Comparison of ENCODE assay signal across 19 mouse cellular contexts in genomic region chr2:72152746-72153145, GRCm38 (mm10).
"Had no signal": no experiment of that assay in that cellular context is flagged by ENCODE, and none has a peak within 500 bp of the region (broad histone marks: within the 10 kb centered on the region; RNA-seq: fewer than 3 reads in every experiment).

No protein-coding gene starts in this region.

- H3K36me3 ChIP-seq: midbrain, embryonic 10.5 days; midbrain, embryonic 12.5 days; neural tube, embryonic 13.5 days; neural tube, embryonic 15.5 days had no signal

- H3K27ac ChIP-seq: midbrain, embryonic 10.5 days; midbrain, embryonic 12.5 days; neural tube, embryonic 13.5 days; neural tube, embryonic 15.5 days had no signal

- H3K9ac ChIP-seq: lung, embryonic 14.5 days; midbrain, embryonic 12.5 days; neural tube, embryonic 13.5 days; neural tube, embryonic 15.5 days had no signal

- H3K4me3 ChIP-seq: midbrain, embryonic 10.5 days; midbrain, embryonic 12.5 days; myocyte; neural tube, embryonic 13.5 days; neural tube, embryonic 15.5 days had no signal

- ATAC-seq: midbrain, embryonic 16.5 days had no signal

- H3K4me2 ChIP-seq: lung, embryonic 14.5 days; midbrain, embryonic 12.5 days; neural tube, embryonic 13.5 days; neural tube, embryonic 15.5 days had no signal

- H3K9me3 ChIP-seq: midbrain, embryonic 10.5 days; midbrain, embryonic 12.5 days; neural tube, embryonic 13.5 days; neural tube, embryonic 15.5 days had no signal

- H3K27me3 ChIP-seq: neural tube, embryonic 13.5 days; neural tube, embryonic 15.5 days had no signal

- DNase-seq: lung, adult 18-20 months; lung, embryonic 14.5 days; lung, postnatal 10 days; lung, postnatal 4 days; midbrain, embryonic 14.5 days; retina, postnatal 1 day; right cerebral cortex, adult 18-20 months; right cerebral cortex, postnatal 25 days; right cerebral cortex, postnatal 4 days; spleen, adult 18-20 months; thymus, adult 18-20 months; thymus, postnatal 14 days; thymus, postnatal 36 days had no signal
